Mouse (Mus musculus) cerebellum, postnatal 4 days (tissue): ENCODE results near the gene Vps37c.

Experiments
- DNase-seq, 2 experiments: peaks; one replicate each; pipeline ENCODE4 v3.0.0; 2022; ENCODE audit warnings: low spot score in 2 of 2, mixed read lengths in 1 of 2

Gene Vps37c

GRCm38 (mm10) chr19:10688537-10689352, at the start of gene Vps37c:
TSS of gene Vps37c (plus strand) at chr19:10688735.
- DNase-seq, result peak; percentile 86 to 97

- no peak for DNase-seq
Measured at GRCm38 (mm10) chr19:10640080-10640479, 48.5 kb upstream of the Vps37c start.

- DNase-seq, result no peak
Measured at GRCm38 (mm10) chr19:10640589-10641378, 47.8 kb upstream of the Vps37c start.

GRCm38 (mm10) chr19:10645616-10646015, 42.9 kb upstream of the Vps37c start:
- no peak for DNase-seq

GRCm38 (mm10) chr19:10648156-10648555, 40.4 kb upstream of the Vps37c start:
- DNase-seq, result no peak

GRCm38 (mm10) chr19:10656058-10656457, 32.5 kb upstream of the Vps37c start:
- no peak for DNase-seq

GRCm38 (mm10) chr19:10657742-10658141, 30.8 kb upstream of the Vps37c start:
- DNase-seq, result no peak

- DNase-seq, result no peak
Measured at GRCm38 (mm10) chr19:10658406-10658805, 30.1 kb upstream of the Vps37c start.

GRCm38 (mm10) chr19:10661373-10661772, 27.2 kb upstream of the Vps37c start:
- DNase-seq, result no peak

- no peak for DNase-seq
Measured at GRCm38 (mm10) chr19:10661919-10662318, 26.6 kb upstream of the Vps37c start.

GRCm38 (mm10) chr19:10662665-10663064, 25.9 kb upstream of the Vps37c start:
- DNase-seq, result no peak

GRCm38 (mm10) chr19:10665093-10665492, 23.4 kb upstream of the Vps37c start:
- DNase-seq, result no peak

- peak; percentile 63 to 76 for DNase-seq
Measured at GRCm38 (mm10) chr19:10665499-10665898, 23.0 kb upstream of the Vps37c start.

- no peak for DNase-seq
Measured at GRCm38 (mm10) chr19:10671319-10671718, 17.2 kb upstream of the Vps37c start.

GRCm38 (mm10) chr19:10671854-10672417, 16.6 kb upstream of the Vps37c start:
- no peak for DNase-seq

GRCm38 (mm10) chr19:10673275-10673674, 15.3 kb upstream of the Vps37c start:
- DNase-seq, result no peak

GRCm38 (mm10) chr19:10676656-10677055, 11.9 kb upstream of the Vps37c start:
- DNase-seq, result no peak

GRCm38 (mm10) chr19:10677915-10678771, 10.4 kb upstream of the Vps37c start, which contains the start of gene Pga5:
TSS of gene Pga5 (minus strand) at chr19:10678071.
- DNase-seq, result peak; percentile 83 to 95

GRCm38 (mm10) chr19:10678772-10679067, 9.8 kb upstream of the Vps37c start:
- no peak for DNase-seq

GRCm38 (mm10) chr19:10681571-10681970, 7.0 kb upstream of the Vps37c start:
- no peak for DNase-seq

GRCm38 (mm10) chr19:10685081-10685480, 3.5 kb upstream of the Vps37c start:
- no peak for DNase-seq

- DNase-seq, result no peak
Measured at GRCm38 (mm10) chr19:10685727-10686126, 2.8 kb upstream of the Vps37c start.
